Mouse (Mus musculus) erythroblast, embryonic 14.5 days (primary cell): ENCODE results near the gene Actl6b. TPM values are rescaled to one million over a fixed set of nuclear protein-coding genes. Genes with fewer than 3 reads are reported as not detected.
A peak's percentile ranks its signal among the peaks of the same experiment; 100 is the strongest.

Experiments
- H3K27me3 ChIP-seq: 2 replicates; pipeline ENCODE4 v1.6.1; 2012; ENCODE audit warnings: inconsistent platforms; ENCODE audit not compliant: control insufficient read depth
- H3K36me3 ChIP-seq: 2 replicates; pipeline ENCODE4 v1.6.1; 2012; ENCODE audit warnings: mild to moderate bottlenecking, inconsistent platforms; ENCODE audit not compliant: control insufficient read depth
- H3K4me1 ChIP-seq: 2 replicates; pipeline ENCODE4 v1.6.1; 2012; ENCODE audit warnings: inconsistent platforms; ENCODE audit not compliant: control insufficient read depth
- H3K4me3 ChIP-seq: replicated peaks from 2 replicates; pipeline ENCODE3; 2012; ENCODE audit warnings: moderate library complexity, mild to moderate bottlenecking, inconsistent platforms
- H3K9me3 ChIP-seq: 2 replicates; pipeline ENCODE4 v1.6.1; 2012; ENCODE audit warnings: low read length, inconsistent platforms, mixed read lengths; ENCODE audit not compliant: control insufficient read depth
- GATA1 ChIP-seq: IDR thresholded peaks from 2 replicates; pipeline ENCODE4 v1.6.1; 2012; ENCODE audit warnings: low read length, inconsistent platforms, mixed read lengths
- TAL1 ChIP-seq: IDR thresholded peaks from 3 replicates; pipeline ENCODE4 v1.6.1; 2012; ENCODE audit warnings: low read length, inconsistent platforms, mixed read lengths
- polyA plus RNA-seq: library from polyadenylated mRNA; stranded (reverse); fragments of >175 nt; gene quantifications from 2 replicates; pipeline ENCODE4 v1.2.3, GENCODE M21; 2012

The Actl6b gene
- polyA plus RNA-seq, 1 experiment = not detected

DNA sequence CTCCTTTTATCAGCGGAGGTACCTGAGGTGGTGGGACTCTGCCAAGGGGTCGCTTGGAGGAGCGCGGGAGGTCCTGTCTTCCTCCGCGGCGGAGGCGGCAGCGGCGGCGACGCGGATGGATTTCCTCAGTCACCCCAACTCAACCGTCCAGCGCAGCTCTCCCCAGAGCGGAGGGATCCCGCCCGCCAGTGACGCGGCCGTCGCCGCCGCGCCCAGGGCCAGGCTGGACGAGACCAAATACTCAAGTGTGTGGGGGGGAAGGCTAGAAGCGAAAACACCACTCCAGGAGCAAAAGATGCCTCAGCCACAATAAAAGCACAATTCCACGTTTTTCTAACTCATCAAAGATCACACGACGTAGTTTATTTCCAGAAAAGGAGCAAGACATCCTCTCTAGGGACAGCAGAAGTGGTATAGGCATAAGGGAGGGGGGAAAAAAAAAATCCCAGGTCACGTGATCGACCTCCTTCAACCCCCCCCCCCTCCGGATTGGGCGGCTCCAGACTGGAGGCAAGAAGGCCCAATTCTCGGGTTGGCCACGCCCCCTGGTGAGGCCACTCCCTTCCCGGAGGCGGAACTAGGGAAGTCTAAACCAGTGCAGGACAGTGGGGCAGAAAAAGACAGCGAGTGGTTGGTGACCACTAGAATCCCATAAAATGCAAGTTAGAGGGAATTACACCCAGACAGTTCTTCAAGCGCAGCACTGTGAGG, 20.0 kb upstream of the Actl6b start, which contains the start of the genes Epo and Gnb2:
TSS of gene Epo (minus strand) at position 126 of the 711 bp plus-strand sequence.
TSS of gene Gnb2 (minus strand) at position 394 of the 711 bp plus-strand sequence.
- H3K27me3 ChIP-seq = peaks cover 13% of the 10 kb centered on the region
- H3K4me3 ChIP-seq = peak within 1 kb of the TSS; percentile 89
- no peaks in the 10 kb centered on the region for H3K9me3 ChIP-seq
- peaks cover 51% of the 10 kb centered on the region for H3K4me1 ChIP-seq
- TF ChIP-seq GATA1 (no peak), TAL1 (no peak)
- H3K36me3 ChIP-seq = peaks cover 26% of the 10 kb centered on the region

DNA sequence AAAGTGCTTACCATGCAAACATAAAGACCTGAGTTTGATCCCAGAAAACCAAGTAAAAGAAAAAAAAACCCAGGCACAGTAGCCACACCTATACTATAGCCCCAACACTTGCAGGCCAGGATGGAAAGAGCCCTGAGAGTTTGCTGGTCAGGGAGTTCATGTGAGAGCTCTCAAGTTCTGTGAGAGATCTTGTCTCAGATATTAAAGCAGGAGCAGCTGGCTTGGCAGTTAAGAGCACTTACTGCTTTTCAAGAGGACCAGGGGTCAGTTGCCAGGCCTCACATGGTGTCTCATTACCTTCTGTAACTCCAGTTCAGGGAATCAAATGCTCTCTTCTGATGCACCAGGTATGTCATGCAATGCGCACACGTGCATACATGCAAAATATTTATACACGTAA, 18.6 kb upstream of the Actl6b start:
- Histone ChIP-seq H3K4me1 (peaks cover 38% of the 10 kb centered on the region), H3K36me3 (peaks cover 11% of the 10 kb centered on the region), H3K9me3 (no peaks in the 10 kb centered on the region), H3K4me3 (no peak overlapping the region), H3K27me3 (peaks cover 20% of the 10 kb centered on the region)
- TF ChIP-seq GATA1 = no peak
- no peak for TF ChIP-seq TAL1

DNA sequence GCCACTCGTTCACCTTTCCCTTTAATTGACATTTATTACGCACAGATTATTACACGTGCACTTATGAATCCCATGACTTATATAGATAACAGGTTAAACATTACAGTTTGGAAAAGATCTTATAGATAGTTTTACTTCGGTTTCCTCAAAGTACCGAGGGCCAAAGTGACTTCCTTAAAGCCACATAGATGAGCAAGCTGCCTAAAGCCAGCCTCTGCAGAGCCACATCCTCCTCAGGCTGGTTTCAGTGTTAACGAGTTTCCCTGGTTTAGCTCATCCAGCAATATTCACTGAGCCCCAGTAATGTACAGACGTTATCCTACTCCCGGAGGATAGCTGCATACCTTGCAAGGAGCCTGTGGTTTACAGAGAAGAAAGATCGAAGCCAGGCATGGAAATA, 18.0 kb upstream of the Actl6b start:
- Histone ChIP-seq H3K4me3 (no peak overlapping the region), H3K4me1 (peaks cover 33% of the 10 kb centered on the region), H3K36me3 (peaks cover 5% of the 10 kb centered on the region), H3K27me3 (peaks cover 20% of the 10 kb centered on the region), H3K9me3 (no peaks in the 10 kb centered on the region)
- TF ChIP-seq TAL1 (no peak), GATA1 (no peak)

DNA sequence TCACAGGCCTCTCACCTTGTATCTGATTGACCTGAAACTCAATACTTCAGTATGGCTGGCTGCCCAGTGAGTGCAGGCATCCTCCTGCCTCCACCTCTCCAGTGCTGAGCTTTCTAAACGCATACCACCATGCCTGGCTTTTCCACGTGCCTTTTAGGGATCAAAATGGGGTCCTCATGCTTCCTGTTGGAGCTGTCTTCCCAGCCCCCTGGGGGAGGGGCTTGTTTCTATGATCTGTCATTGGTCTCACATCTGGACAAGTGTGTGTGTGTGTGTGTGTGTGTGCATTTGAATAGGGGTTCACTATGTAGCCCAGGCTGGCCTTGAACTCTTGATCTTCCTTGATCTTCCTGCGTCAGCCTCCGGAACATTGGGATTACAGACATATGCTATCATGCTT, 15.9 kb upstream of the Actl6b start:
- H3K27me3 ChIP-seq = peaks cover 20% of the 10 kb centered on the region
- H3K4me1 ChIP-seq = peaks cover 11% of the 10 kb centered on the region
- no peaks in the 10 kb centered on the region for H3K36me3 ChIP-seq
- no peaks in the 10 kb centered on the region for H3K9me3 ChIP-seq
- no peak for TF ChIP-seq GATA1
- no peak for TF ChIP-seq TAL1
- no peak overlapping the region for H3K4me3 ChIP-seq

DNA sequence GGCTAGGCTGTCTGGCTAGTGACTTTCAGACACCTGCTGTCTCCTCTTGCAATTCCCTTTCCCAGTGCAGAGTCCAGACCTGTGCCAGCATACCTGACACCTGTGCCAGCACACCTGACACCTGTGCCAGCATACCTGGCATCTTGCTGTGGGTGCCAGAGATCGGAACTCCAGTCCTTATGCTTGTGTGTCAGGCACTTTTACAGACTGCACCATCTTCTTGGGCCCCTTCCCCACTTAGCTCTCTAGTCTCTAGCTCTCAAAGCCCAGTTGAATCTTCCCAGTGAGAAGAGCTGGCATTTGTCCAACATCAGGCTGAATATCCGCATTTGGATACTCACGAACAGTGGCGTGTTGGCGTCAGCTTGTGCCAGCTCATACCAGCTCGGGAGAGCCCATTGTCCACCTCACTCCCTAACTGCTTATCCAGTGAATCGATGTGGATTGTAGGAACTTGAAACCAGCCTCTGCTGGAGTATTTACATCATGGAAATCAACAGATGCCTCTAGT, 14.0 kb upstream of the Actl6b start:
- Histone ChIP-seq H3K9me3 (no peaks in the 10 kb centered on the region), H3K4me3 (no peak overlapping the region), H3K36me3 (no peaks in the 10 kb centered on the region), H3K27me3 (peaks cover 20% of the 10 kb centered on the region), H3K4me1 (no peaks in the 10 kb centered on the region; the same call in 1 of the 2 replicates)
- TF ChIP-seq GATA1 = no peak
- TF ChIP-seq TAL1 = no peak

DNA sequence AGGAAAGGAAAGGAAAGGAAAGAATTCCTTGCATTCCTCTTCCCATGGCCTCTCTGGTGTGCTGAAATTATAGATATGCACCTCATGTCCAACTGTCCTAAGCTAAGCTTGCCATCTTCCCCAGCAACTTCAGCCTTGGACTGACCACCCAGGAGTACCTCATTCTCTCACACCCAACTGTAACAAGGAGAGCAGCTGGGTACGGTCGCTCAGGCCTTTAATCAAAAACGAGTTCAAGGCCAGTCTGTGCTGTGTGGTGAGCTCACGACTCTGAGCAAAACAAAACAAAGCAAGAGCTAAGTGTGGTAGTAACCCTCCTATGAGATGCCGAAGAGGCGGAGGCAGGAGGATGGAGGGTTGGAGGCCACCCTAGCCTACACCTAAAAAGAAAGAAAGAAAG, 12.3 kb upstream of the Actl6b start:
- TF ChIP-seq TAL1 = no peak
- no peak for TF ChIP-seq GATA1
- H3K36me3 ChIP-seq = no peaks in the 10 kb centered on the region
- no peaks in the 10 kb centered on the region for H3K9me3 ChIP-seq
- peaks cover 28% of the 10 kb centered on the region for H3K27me3 ChIP-seq
- no peak overlapping the region for H3K4me3 ChIP-seq
- no peaks in the 10 kb centered on the region for H3K4me1 ChIP-seq

DNA sequence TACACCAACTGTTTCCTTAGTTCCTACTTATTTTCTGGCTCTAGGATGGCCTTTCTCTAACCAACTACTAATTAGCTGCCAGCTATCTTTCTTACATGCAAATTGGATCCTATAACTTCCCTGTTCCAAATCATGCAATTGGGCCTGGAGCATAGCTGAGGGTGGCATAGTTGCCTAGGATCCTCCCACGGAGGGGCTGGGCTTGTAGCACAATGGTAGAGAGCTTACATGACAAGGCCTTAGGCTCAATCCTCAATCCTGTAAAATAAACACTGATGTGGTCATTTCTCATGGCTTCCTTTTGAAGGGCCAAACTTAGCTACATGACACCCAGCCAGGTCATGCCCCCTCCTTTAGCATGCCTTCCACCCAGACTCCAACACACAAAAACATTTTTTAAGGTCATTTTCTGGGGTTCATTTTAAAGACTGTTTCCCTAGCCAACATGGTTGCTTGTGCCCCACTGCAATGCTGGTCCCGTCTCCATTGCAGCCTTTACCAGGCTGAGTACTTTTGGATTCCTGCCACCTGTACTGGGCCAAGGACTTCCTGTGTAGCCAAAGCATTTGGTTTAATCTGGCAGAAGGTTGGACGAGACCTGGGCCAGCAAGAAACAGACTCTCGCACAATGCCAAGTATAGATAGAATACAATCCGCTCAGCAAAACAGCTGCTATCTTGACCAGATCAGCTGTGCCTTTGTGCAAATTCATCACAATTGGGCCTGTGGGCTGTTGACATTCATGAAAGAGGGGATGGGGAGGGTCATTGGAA, 11.4 kb upstream of the Actl6b start:
- Histone ChIP-seq H3K27me3 (peaks cover 23% of the 10 kb centered on the region), H3K9me3 (no peaks in the 10 kb centered on the region), H3K36me3 (no peaks in the 10 kb centered on the region), H3K4me3 (no peak overlapping the region), H3K4me1 (no peaks in the 10 kb centered on the region)
- TF ChIP-seq TAL1 (no peak), GATA1 (no peak)

DNA sequence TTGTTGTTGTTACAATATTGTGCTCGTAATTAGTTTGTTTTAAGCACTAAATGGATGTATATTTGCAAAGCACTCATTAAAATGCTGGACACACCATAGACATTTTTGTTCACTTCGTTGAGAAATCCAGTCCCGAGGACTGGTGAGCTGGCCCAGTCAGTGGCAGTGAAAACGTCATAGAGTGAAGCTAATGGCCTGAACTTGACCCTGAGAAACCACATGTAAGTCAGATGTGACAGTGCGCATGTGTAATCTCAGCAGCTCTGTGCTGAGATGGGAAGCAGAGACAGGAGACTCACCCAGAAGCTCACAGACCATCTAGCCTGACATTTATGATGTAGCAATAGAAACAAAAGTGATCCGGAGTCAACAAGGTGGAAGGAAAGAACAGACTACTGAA, 8.4 kb upstream of the Actl6b start:
- no peak for TF ChIP-seq TAL1
- no peak for TF ChIP-seq GATA1
- Histone ChIP-seq H3K27me3 (peaks cover 15% of the 10 kb centered on the region), H3K9me3 (no peaks in the 10 kb centered on the region), H3K4me1 (no peaks in the 10 kb centered on the region), H3K36me3 (no peaks in the 10 kb centered on the region), H3K4me3 (no peak overlapping the region)

DNA sequence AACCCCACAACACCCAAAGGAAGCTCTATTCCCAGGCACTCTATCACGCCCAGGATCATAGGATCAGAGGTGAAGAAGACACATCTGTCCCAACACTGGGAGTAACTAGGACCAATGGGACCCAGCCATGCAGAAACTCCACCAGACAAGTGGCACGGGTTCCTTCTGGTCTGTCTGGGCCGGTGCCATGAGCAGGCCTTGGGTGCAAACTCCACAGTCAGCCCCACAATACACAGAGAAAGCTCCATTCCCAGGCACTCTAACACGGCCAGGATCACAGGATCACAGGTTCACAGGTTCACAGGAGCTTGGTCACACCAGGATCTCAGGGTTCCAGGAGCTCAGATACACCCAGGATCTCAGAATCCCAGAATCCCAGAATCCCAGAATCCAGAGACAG, 7.7 kb upstream of the Actl6b start:
- H3K36me3 ChIP-seq = no peaks in the 10 kb centered on the region

More for the DNA sequence above, 7.7 kb upstream of the Actl6b start:
- Histone ChIP-seq H3K4me1 (no peaks in the 10 kb centered on the region), H3K4me3 (no peak overlapping the region), H3K27me3 (peaks cover 17% of the 10 kb centered on the region), H3K9me3 (no peaks in the 10 kb centered on the region)
- TF ChIP-seq GATA1 = no peak
- TF ChIP-seq TAL1 = no peak
